Mouse (Mus musculus): Measurements from ENCODE around the gene Ano6.
A peak's percentile ranks its signal among the peaks of the same experiment; 100 is the strongest.

Ano6 gene

GRCm38 (mm10) chr15:95790529-95791071, at the start of gene Ano6:
Ano6 (plus strand) TSS chr15:95790843.
- DNase-seq: peak; percentile 95

DNA sequence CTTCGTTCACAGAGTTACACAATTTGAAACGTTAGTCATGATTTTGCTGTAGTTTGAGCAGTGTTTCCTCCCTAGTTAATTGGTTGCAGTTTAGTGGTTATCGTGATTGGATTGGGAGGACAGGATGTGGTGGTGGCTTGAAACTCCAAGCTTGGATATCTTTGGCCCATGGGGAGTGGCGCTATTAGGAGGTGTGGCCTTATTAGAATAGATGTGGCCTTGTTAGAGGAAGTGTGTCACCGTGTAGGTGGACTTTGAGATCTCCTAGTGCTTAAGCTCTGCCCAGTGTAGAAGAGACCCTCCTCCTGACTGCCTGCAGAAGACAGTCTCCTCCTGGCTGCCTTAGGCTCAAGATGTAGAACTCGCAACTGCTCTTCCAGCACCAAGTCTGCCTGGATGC, 47.7 kb upstream of the Ano6 start:
- DNase-seq: no peak

GRCm38 (mm10) chr15:95743856-95744255, 46.8 kb upstream of the Ano6 start:
- no peak for DNase-seq

GRCm38 (mm10) chr15:95745346-95746106, 45.1 kb upstream of the Ano6 start:
- DNase-seq: no peak

DNA sequence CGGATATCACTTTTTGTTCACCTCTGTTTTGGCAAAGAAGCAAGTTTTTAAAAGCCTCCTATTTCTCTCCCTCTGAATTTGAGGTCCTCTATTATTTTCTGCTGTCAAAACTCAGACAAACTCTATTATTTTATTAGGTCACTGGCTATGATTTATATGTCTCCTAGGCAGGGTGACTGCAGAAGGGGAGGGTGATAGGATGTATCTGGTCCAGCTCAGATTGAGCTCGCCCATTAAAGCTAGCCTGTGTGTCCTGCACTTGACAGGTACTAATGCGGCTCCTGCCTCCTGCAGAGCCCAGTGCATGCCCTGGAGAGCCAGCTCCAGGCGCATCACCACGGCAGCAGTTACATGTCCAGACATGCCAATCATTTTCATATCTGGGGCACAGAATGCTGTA, 44.1 kb upstream of the Ano6 start:
- DNase-seq: peak in 1 of 2 experiments; percentile 29

GRCm38 (mm10) chr15:95746955-95747931, 43.4 kb upstream of the Ano6 start:
- DNase-seq: no peak

- DNase-seq: no peak
Measured at GRCm38 (mm10) chr15:95749216-95749615, 41.4 kb upstream of the Ano6 start.

- DNase-seq: no peak
Measured at GRCm38 (mm10) chr15:95750038-95750437, 40.6 kb upstream of the Ano6 start.

DNA sequence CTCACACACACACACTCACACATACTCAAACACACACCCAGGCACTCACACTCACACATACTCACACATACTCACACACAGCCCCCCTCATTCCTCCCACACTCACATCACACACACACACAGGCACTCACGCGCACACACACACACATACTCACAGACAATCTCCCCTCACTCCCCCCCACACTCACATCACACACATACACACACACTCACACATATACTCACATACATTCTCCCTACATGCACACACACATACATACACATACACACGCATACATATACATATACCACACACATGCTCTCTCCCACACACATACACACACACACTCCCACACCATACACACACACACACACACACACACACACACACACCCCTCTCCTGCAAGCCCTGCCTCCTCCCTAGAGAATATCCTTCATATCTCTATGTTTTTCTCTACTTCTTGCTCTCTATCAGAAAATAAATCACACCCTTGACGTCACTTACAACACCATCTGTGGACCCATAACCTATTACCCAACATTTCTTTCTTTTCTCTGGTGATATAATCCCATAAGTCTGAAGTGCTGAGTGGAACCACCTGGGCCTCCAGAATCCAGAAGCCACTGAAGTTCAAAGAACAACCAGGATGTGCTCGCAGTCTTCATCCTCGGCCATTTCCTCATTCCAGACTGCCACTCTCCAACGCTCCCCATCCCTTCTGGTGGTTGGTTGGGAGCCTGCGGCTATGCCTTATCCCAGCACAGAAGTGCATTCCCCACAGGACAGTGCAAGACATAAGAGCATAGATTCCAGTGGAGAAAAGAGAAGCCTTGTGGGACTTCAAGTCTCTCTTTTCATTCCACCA, 38.6 kb upstream of the Ano6 start:
- DNase-seq: peak in 1 of 2 experiments; percentile 9

DNA sequence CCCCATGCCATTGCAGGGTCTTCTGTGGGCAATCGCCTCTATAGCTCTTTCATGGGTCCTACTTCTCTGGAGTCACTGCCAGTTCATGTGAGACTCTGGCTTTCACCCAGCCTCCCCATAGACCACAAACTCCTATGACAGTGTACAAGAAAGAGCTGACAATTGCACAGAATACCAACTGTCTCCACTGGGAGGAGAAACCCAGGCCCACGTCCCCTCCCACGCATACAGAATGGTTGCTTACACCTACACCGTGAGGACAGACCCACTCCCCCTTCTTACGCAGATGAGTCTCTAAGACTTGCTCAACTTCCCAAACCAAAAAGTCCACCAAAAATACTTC, 38.0 kb upstream of the Ano6 start:
- no peak for DNase-seq

- no peak for DNase-seq
Measured at GRCm38 (mm10) chr15:95753031-95753430, 37.6 kb upstream of the Ano6 start.

GRCm38 (mm10) chr15:95757169-95757568, 33.5 kb upstream of the Ano6 start:
- peak; percentile 67 to 81 for DNase-seq

DNA sequence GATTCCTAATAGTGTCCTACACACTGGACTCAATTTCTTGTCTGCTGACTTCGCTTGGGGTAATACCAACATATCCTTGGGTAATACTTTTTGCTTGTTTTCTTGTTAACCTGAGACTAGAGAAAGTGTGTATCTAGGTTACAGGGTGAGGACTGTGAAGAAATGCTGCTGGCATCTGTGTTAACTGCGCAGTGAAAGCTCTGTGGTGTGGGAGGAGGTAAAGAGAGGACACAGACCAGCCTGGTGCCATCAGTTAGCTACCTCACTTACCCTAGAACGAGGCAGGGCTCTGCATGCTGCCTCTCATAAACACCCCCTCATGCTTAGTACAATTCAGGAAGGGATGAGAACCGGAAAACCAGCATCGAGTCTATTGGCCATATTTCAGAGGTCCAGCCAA, 32.6 kb upstream of the Ano6 start:
- DNase-seq: no peak

- DNase-seq: no peak
Measured at GRCm38 (mm10) chr15:95758696-95759434, 31.8 kb upstream of the Ano6 start.

DNA sequence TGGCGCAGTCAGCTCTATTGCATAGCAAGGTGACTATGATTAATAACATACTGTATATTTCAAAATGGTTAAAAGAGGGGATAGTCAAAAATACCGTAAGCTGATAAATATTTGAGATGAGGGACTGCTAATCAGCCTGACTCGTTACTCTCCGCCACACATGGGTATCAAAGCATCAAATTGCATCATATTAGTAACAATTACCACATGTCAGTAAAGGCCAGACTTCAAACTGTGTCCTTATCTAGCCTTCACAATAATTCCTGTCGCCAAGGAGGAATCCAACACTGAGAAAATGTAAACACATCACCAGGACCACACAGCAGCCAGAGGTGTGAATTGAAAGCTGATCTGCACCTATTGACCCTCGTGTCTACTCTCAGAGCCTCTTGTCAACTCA, 30.8 kb upstream of the Ano6 start:
- no peak for DNase-seq

DNA sequence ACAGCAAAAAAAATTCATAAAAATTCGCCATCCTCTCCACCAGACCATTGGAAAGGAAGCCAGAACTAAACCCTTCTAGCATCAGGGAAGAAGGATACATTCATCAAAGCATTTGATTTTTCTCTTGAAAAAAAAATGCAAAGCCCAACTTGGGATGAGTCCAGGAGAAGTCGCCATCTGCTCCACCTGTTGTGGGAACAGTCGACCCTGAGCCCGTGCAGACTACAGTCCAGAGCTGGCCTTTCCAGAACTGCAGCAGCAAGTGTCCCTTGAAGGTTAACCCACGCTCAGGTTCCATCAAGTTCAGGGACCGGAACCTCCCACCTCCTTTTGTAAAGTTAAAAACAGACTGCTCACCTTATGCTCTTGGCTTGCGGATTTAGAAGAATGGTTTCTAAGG, 29.2 kb upstream of the Ano6 start:
- no peak for DNase-seq

GRCm38 (mm10) chr15:95762661-95763303, 27.9 kb upstream of the Ano6 start:
- peak; percentile 55 to 64 for DNase-seq

DNA sequence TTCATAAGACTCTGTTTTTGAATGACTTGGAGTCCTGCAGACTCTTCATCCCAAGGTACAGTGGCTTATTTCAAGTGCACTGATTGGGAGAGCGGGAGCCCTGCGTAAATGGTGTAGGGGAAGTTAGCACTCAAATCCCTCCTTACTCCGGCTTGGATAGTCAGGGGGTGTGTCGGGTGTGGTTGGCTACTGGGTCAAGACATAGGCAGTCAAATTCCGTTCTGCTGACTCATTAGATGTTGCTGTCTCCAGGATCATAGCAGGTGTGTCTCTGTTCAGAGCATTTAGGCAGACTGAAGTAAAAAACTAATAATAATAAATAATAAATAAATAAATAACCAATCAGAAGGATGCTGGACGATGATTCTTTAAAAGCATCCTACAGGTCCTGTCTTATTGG, 27.2 kb upstream of the Ano6 start:
- DNase-seq: peak in 1 of 2 experiments; percentile 7

- no peak for DNase-seq
Measured at GRCm38 (mm10) chr15:95765271-95765670, 25.4 kb upstream of the Ano6 start.

DNA sequence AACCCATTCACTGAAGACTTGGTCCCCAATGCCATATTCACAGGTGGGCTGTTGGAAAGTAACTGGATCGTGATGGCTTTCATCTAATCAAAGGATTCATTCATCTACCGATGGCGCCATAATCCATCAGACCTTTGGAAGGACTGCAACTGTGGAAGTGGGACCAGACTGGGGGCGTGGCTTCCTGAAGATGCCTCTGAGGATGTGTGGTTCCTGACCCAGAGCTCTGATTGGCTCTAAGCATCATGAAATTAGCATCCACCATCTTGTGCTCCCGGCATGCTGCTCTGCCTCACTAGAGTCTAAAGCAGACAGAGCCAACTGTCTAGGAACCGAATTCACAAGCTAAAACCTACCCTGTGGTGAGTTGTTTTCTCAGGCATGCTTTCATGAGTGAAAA, 24.7 kb upstream of the Ano6 start:
- DNase-seq: no peak

- no peak for DNase-seq
Measured at GRCm38 (mm10) chr15:95767825-95768224, 22.8 kb upstream of the Ano6 start.

Data from lung, adult 18-20 months (tissue).